In genomic region chr11:84818961-84819692, GRCm38 (mm10) we compare ENCODE assay signal across 8 mouse cellular contexts. TPM values are rescaled to one million over a fixed set of nuclear protein-coding genes. Genes with fewer than 3 reads are reported as not detected.
DNase-seq lines count a peak whose midpoint lies in the region; ATAC-seq lines count a peak whose summit lies in the region.

Mrm1 (minus strand) TSS chr11:84819515.

- no peaks in the 10 kb centered on the region for H3K9me3 ChIP-seq in heart, embryonic 13.5 days
- H3K9me3 ChIP-seq in liver, embryonic 12.5 days (replicated peaks): no peaks in the 10 kb centered on the region
- H3K9me3 ChIP-seq in stomach, embryonic 15.5 days: no peaks in the 10 kb centered on the region

- peak within 1 kb of the TSS; percentile 76 for H3K4me3 ChIP-seq in brown adipose tissue, adult 24 weeks (ENCODE audit: insufficient read depth, low read depth, low read length)
- peak within 1 kb of the TSS; percentile 76 for H3K4me3 ChIP-seq in heart, embryonic 13.5 days
- peak within 1 kb of the TSS; percentile 98 for H3K4me3 ChIP-seq in liver, embryonic 12.5 days
- H3K4me3 ChIP-seq in stomach, embryonic 15.5 days (replicated peaks): peak within 1 kb of the TSS; percentile 73

- H3K4me2 ChIP-seq in heart, embryonic 13.5 days: peak within 1 kb of the TSS; percentile 98
- peak within 1 kb of the TSS; percentile 99 for H3K4me2 ChIP-seq in liver, embryonic 12.5 days
- H3K4me2 ChIP-seq in stomach, embryonic 15.5 days: peak within 1 kb of the TSS; percentile 97

- H3K27me3 ChIP-seq in heart, embryonic 13.5 days (replicated peaks): peaks cover 22% of the 10 kb centered on the region
- no peaks in the 10 kb centered on the region for H3K27me3 ChIP-seq in liver, embryonic 12.5 days (replicated peaks)
- H3K27me3 ChIP-seq in stomach, embryonic 15.5 days (replicated peaks): no peaks in the 10 kb centered on the region

- peaks cover 22% of the 10 kb centered on the region for H3K36me3 ChIP-seq in heart, embryonic 13.5 days
- peaks cover 77% of the 10 kb centered on the region for H3K36me3 ChIP-seq in liver, embryonic 12.5 days
- H3K36me3 ChIP-seq in stomach, embryonic 15.5 days: 0 out of 2 replicates have a peak, but pooled peaks cover 3% of the 10 kb centered on the region

- peak; percentile 99 for DNase-seq in CD4-positive, CD25-positive, alpha-beta regulatory T cell, adult 2 months (ENCODE audit: low read depth, low spot score)
- DNase-seq in fat pad, adult 2 months (ENCODE audit: extremely low read depth, low read depth, low spot score): peak; percentile 45
- peak; percentile 97 for DNase-seq in kidney, postnatal 10 days
- DNase-seq in natural killer cell, adult 2 months (ENCODE audit: low spot score in 2 of 2): peak; percentile 96 to 97

- H3K27ac ChIP-seq in brown adipose tissue, adult 24 weeks (replicated peaks; ENCODE audit: low read depth, low read length): peak within 1 kb of the TSS; percentile 68
- H3K27ac ChIP-seq in heart, embryonic 13.5 days (replicated peaks): peak within 1 kb of the TSS; percentile 89
- H3K27ac ChIP-seq in liver, embryonic 12.5 days: peak within 1 kb of the TSS; percentile 100
- peak within 1 kb of the TSS; percentile 92 for H3K27ac ChIP-seq in stomach, embryonic 15.5 days

- under 1% methylated on average over 55 of the region's 55 CpGs for WGBS in heart, embryonic 13.5 days
- under 1% methylated on average over 55 of the region's 55 CpGs for WGBS in liver, embryonic 12.5 days (ENCODE audit: insufficient replicate concordance)
- under 1% methylated on average over 54 of the region's 55 CpGs for WGBS in stomach, embryonic 15.5 days

- H3K9ac ChIP-seq in heart, embryonic 13.5 days: peak within 1 kb of the TSS; percentile 88
- H3K9ac ChIP-seq in liver, embryonic 12.5 days: peak within 1 kb of the TSS; percentile 95
- H3K9ac ChIP-seq in stomach, embryonic 15.5 days: peak within 1 kb of the TSS; percentile 68

- H3K4me1 ChIP-seq in brown adipose tissue, adult 24 weeks (ENCODE audit: control insufficient read depth, insufficient read depth, insufficient read length, low read length): 0 out of 2 replicates have a peak, but pooled peaks cover 2% of the 10 kb centered on the region
- H3K4me1 ChIP-seq in heart, embryonic 13.5 days: peaks cover 50% of the 10 kb centered on the region
- peaks cover 75% of the 10 kb centered on the region for H3K4me1 ChIP-seq in liver, embryonic 12.5 days
- H3K4me1 ChIP-seq in stomach, embryonic 15.5 days: 0 out of 2 replicates have a peak, but pooled peaks cover 3% of the 10 kb centered on the region

- peak; percentile 65 for ATAC-seq in heart, embryonic 13.5 days (ENCODE audit: extremely low read depth, insufficient number of reproducible peaks, low FRiP score, low TSS enrichment)
- ATAC-seq in liver, embryonic 12.5 days: peak; percentile 67
- peak; percentile 81 for ATAC-seq in stomach, embryonic 15.5 days (ENCODE audit: insufficient read depth, low FRiP score, low read depth)

RNA-seq across cellular contexts. Expression of gene Mrm1, which starts in this region (rescaled TPM):
- 6.9 and 9.6 TPM in 2 replicates for polyA plus RNA-seq in brown adipose tissue, adult 24 weeks (2012; ENCODE audit: insufficient read depth, insufficient read length, missing spikeins)
- polyA plus RNA-seq in heart, embryonic 13.5 days (2015; fragmentation: Nextera tagmentation; extraction: Ambion mirVana): 16.3 and 17.8 TPM in 2 replicates
- polyA plus RNA-seq in liver, embryonic 12.5 days (2016; fragmentation: Nextera tagmentation; extraction: Ambion mirVana): 18.6 and 20.6 TPM in 2 replicates
- polyA plus RNA-seq in stomach, embryonic 15.5 days (2015; fragmentation: Nextera tagmentation; extraction: Ambion mirVana): 14.5 and 15.5 TPM in 2 replicates

Comparison
In these comparisons a context has a peak if more than half of its experiments do, and no peak if none do; other contexts are left out.
1. Peak in every context shown above with its lines: DNase-seq, ATAC-seq, H3K4me3 ChIP-seq and H3K27ac ChIP-seq.
2. DNase-seq: peak in every context shown above with its lines; median percentile 99 in CD4-positive, CD25-positive, alpha-beta regulatory T cell, adult 2 months; 97 in kidney, postnatal 10 days; 96 in natural killer cell, adult 2 months; 45 in fat pad, adult 2 months.